Mouse (Mus musculus): ENCODE results near the gene Cdca5. TPM values are rescaled to one million over a fixed set of nuclear protein-coding genes. Genes with fewer than 3 reads are reported as not detected.

Gene Cdca5
- polyA plus RNA-seq, 1 experiment, result 50.5 TPM

GRCm38 (mm10) chr19:6045366-6046293, 39.2 kb upstream of the Cdca5 start:
- H3K9me3 ChIP-seq (replicated peaks; ENCODE audit: control insufficient read depth, insufficient read depth, low read length, poor library complexity, severe bottlenecking), result no peaks in the 10 kb centered on the region
- peak overlapping the region; percentile 90 for H3K4me3 ChIP-seq (ENCODE audit: low read depth, low read length)
- peak overlapping the region; percentile 92 for H3K9ac ChIP-seq (ENCODE audit: low read depth, poor library complexity, severe bottlenecking)
- no peaks in the 10 kb centered on the region for H3K4me1 ChIP-seq (ENCODE audit: control insufficient read depth, insufficient read depth, low read length)
- no peak for TF ChIP-seq CTCF (IDR thresholded peaks at IDR 0.05; ENCODE audit: low read depth, low read length)
- no peak for TF ChIP-seq POLR2A (IDR thresholded peaks at IDR 0.05; ENCODE audit: insufficient read depth, low read length)
- no peak for TF ChIP-seq EP300 (IDR thresholded peaks at IDR 0.05; ENCODE audit: insufficient read depth, low read depth, low read length)
- peak overlapping the region; percentile 66; the same call in 1 of the 2 replicates for H3K27ac ChIP-seq (ENCODE audit: insufficient read depth, low read length)
- H3K27me3 ChIP-seq (ENCODE audit: control insufficient read depth, insufficient read depth, low read length, poor library complexity, severe bottlenecking), result no peaks in the 10 kb centered on the region
- H3K36me3 ChIP-seq (ENCODE audit: control insufficient read depth, insufficient read depth, low read length, poor library complexity, severe bottlenecking), result peaks cover 22% of the 10 kb centered on the region

GRCm38 (mm10) chr19:6046294-6047153, 38.3 kb upstream of the Cdca5 start, which contains the start of gene Syvn1:
Gene Syvn1, plus strand, starts transcription at chr19:6046576.
- TF ChIP-seq CTCF (IDR thresholded peaks at IDR 0.05; ENCODE audit: low read depth, low read length) (no peak), POLR2A (IDR thresholded peaks at IDR 0.05; ENCODE audit: insufficient read depth, low read length) (peak; percentile 58), EP300 (IDR thresholded peaks at IDR 0.05; ENCODE audit: insufficient read depth, low read depth, low read length) (0 out of 2 replicates have a peak, but pooled peaks have one; percentile 19)
- Histone ChIP-seq H3K27me3 (ENCODE audit: control insufficient read depth, insufficient read depth, low read length, poor library complexity, severe bottlenecking) (no peaks in the 10 kb centered on the region), H3K4me1 (ENCODE audit: control insufficient read depth, insufficient read depth, low read length) (no peaks in the 10 kb centered on the region), H3K4me3 (ENCODE audit: low read depth, low read length) (peak within 1 kb of the TSS; percentile 95), H3K27ac (ENCODE audit: insufficient read depth, low read length) (peak within 1 kb of the TSS; percentile 66), H3K9ac (ENCODE audit: low read depth, poor library complexity, severe bottlenecking) (peak within 1 kb of the TSS; percentile 92), H3K9me3 (replicated peaks; ENCODE audit: control insufficient read depth, insufficient read depth, low read length, poor library complexity, severe bottlenecking) (no peaks in the 10 kb centered on the region), H3K36me3 (ENCODE audit: control insufficient read depth, insufficient read depth, low read length, poor library complexity, severe bottlenecking) (peaks cover 26% of the 10 kb centered on the region)

- H3K4me3 ChIP-seq (ENCODE audit: low read depth, low read length), result peak overlapping the region; percentile 95
- no peak for TF ChIP-seq EP300 (IDR thresholded peaks at IDR 0.05; ENCODE audit: insufficient read depth, low read depth, low read length)
- TF ChIP-seq POLR2A (IDR thresholded peaks at IDR 0.05; ENCODE audit: insufficient read depth, low read length), result no peak
- TF ChIP-seq CTCF (IDR thresholded peaks at IDR 0.05; ENCODE audit: low read depth, low read length), result no peak
- H3K27ac ChIP-seq (ENCODE audit: insufficient read depth, low read length), result no peak overlapping the region
- H3K4me1 ChIP-seq (ENCODE audit: control insufficient read depth, insufficient read depth, low read length), result no peaks in the 10 kb centered on the region
- no peaks in the 10 kb centered on the region for H3K9me3 ChIP-seq (replicated peaks; ENCODE audit: control insufficient read depth, insufficient read depth, low read length, poor library complexity, severe bottlenecking)
- no peaks in the 10 kb centered on the region for H3K27me3 ChIP-seq (ENCODE audit: control insufficient read depth, insufficient read depth, low read length, poor library complexity, severe bottlenecking)
- peak overlapping the region; percentile 92 for H3K9ac ChIP-seq (ENCODE audit: low read depth, poor library complexity, severe bottlenecking)
- H3K36me3 ChIP-seq (ENCODE audit: control insufficient read depth, insufficient read depth, low read length, poor library complexity, severe bottlenecking), result peaks cover 32% of the 10 kb centered on the region
These were observed 37.5 kb upstream of the Cdca5 start for GRCm38 (mm10) chr19:6047154-6047898.

GRCm38 (mm10) chr19:6047899-6048166, 37.0 kb upstream of the Cdca5 start:
- no peak overlapping the region for H3K27ac ChIP-seq (ENCODE audit: insufficient read depth, low read length)
- TF ChIP-seq CTCF (IDR thresholded peaks at IDR 0.05; ENCODE audit: low read depth, low read length), result no peak
- TF ChIP-seq EP300 (IDR thresholded peaks at IDR 0.05; ENCODE audit: insufficient read depth, low read depth, low read length), result no peak
- no peak for TF ChIP-seq POLR2A (IDR thresholded peaks at IDR 0.05; ENCODE audit: insufficient read depth, low read length)
- peaks cover 37% of the 10 kb centered on the region for H3K36me3 ChIP-seq (ENCODE audit: control insufficient read depth, insufficient read depth, low read length, poor library complexity, severe bottlenecking)
- H3K4me1 ChIP-seq (ENCODE audit: control insufficient read depth, insufficient read depth, low read length), result no peaks in the 10 kb centered on the region
- no peaks in the 10 kb centered on the region for H3K9me3 ChIP-seq (replicated peaks; ENCODE audit: control insufficient read depth, insufficient read depth, low read length, poor library complexity, severe bottlenecking)
- peak overlapping the region; percentile 95; the same call in 1 of the 2 replicates for H3K4me3 ChIP-seq (ENCODE audit: low read depth, low read length)
- no peaks in the 10 kb centered on the region for H3K27me3 ChIP-seq (ENCODE audit: control insufficient read depth, insufficient read depth, low read length, poor library complexity, severe bottlenecking)
- H3K9ac ChIP-seq (ENCODE audit: low read depth, poor library complexity, severe bottlenecking), result peak overlapping the region; percentile 92; the same call in 1 of the 2 replicates

- no peak overlapping the region for H3K4me3 ChIP-seq (ENCODE audit: low read depth, low read length)
- H3K9ac ChIP-seq (ENCODE audit: low read depth, poor library complexity, severe bottlenecking), result no peak overlapping the region
- H3K36me3 ChIP-seq (ENCODE audit: control insufficient read depth, insufficient read depth, low read length, poor library complexity, severe bottlenecking), result peaks cover 45% of the 10 kb centered on the region
- no peaks in the 10 kb centered on the region for H3K27me3 ChIP-seq (ENCODE audit: control insufficient read depth, insufficient read depth, low read length, poor library complexity, severe bottlenecking)
- no peaks in the 10 kb centered on the region for H3K9me3 ChIP-seq (replicated peaks; ENCODE audit: control insufficient read depth, insufficient read depth, low read length, poor library complexity, severe bottlenecking)
- no peaks in the 10 kb centered on the region for H3K4me1 ChIP-seq (ENCODE audit: control insufficient read depth, insufficient read depth, low read length)
- no peak overlapping the region for H3K27ac ChIP-seq (ENCODE audit: insufficient read depth, low read length)
- no peak for TF ChIP-seq POLR2A (IDR thresholded peaks at IDR 0.05; ENCODE audit: insufficient read depth, low read length)
- no peak for TF ChIP-seq EP300 (IDR thresholded peaks at IDR 0.05; ENCODE audit: insufficient read depth, low read depth, low read length)
- no peak for TF ChIP-seq CTCF (IDR thresholded peaks at IDR 0.05; ENCODE audit: low read depth, low read length)
These were observed 35.9 kb upstream of the Cdca5 start for GRCm38 (mm10) chr19:6048681-6049410.

Measured in ES-Bruce4 (cell line).